Mouse (Mus musculus): ENCODE results near the gene Trim14.

The Trim14 gene

GRCm38 (mm10) chr4:46526798-46527557, 9.0 kb downstream of the Trim14 start:
- DNase-seq, result no peak

GRCm38 (mm10) chr4:46526226-46526625, 9.7 kb downstream of the Trim14 start:
- no peak for DNase-seq

- peak; percentile 35 for DNase-seq
Measured at GRCm38 (mm10) chr4:46523324-46523723, 12.6 kb downstream of the Trim14 start.

- no peak for DNase-seq
Measured at GRCm38 (mm10) chr4:46521457-46521856, 14.5 kb downstream of the Trim14 start.

- no peak for DNase-seq
Measured at GRCm38 (mm10) chr4:46520491-46520890, 15.4 kb downstream of the Trim14 start.

GRCm38 (mm10) chr4:46507736-46508460, 28.0 kb downstream of the Trim14 start:
- peak; percentile 84 for DNase-seq

- peak; percentile 98 for DNase-seq
Measured at GRCm38 (mm10) chr4:46506801-46507610, 28.9 kb downstream of the Trim14 start.

GRCm38 (mm10) chr4:46505361-46506057, 30.4 kb downstream of the Trim14 start:
- DNase-seq, result no peak

GRCm38 (mm10) chr4:46503881-46504280, 32.1 kb downstream of the Trim14 start:
- no peak for DNase-seq

GRCm38 (mm10) chr4:46502606-46503502, 33.1 kb downstream of the Trim14 start:
- DNase-seq, result no peak

GRCm38 (mm10) chr4:46498976-46499375, 37.0 kb downstream of the Trim14 start:
- DNase-seq, result peak; percentile 44

GRCm38 (mm10) chr4:46498511-46498910, 37.4 kb downstream of the Trim14 start:
- peak; percentile 29 for DNase-seq

GRCm38 (mm10) chr4:46497286-46497892, 38.6 kb downstream of the Trim14 start:
- peak; percentile 74 for DNase-seq

GRCm38 (mm10) chr4:46495543-46495942, 40.4 kb downstream of the Trim14 start:
- no peak for DNase-seq

GRCm38 (mm10) chr4:46493071-46493470, 42.9 kb downstream of the Trim14 start:
- no peak for DNase-seq

GRCm38 (mm10) chr4:46489028-46489925, 46.7 kb downstream of the Trim14 start, which contains the start of gene Nans:
TSS of gene Nans (plus strand) at chr4:46489248.
- DNase-seq, result peak; percentile 97

- DNase-seq, result peak; percentile 77
Measured at GRCm38 (mm10) chr4:46487348-46487747, 48.6 kb downstream of the Trim14 start.

- DNase-seq, result peak; percentile 84
Measured at GRCm38 (mm10) chr4:46485696-46486417, 50.1 kb downstream of the Trim14 start.

GRCm38 (mm10) chr4:46479081-46479480, 56.9 kb downstream of the Trim14 start:
- no peak for DNase-seq

Measured in kidney, postnatal 14 days (tissue).